19 mouse cellular contexts compared by ENCODE assay signal in the genomic region with DNA sequence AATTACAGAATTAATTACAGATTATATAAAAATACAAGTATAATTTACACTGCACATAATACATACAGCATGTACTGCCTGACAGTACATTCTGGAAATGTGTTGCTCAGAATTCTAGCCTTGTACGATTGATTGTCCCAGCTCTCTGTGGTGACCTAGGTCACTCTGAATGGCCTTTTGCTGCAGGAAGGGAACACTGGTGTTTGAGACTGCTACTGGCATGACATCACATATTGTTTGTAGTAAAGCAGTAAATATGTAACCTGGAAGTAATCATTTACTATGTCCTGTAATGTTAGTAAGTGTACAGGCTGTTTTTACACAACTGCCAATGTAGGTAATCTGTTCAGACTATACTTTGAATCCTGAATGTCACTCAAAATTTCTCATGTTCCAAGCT.
"Had no signal": no experiment of that assay in that cellular context is flagged by ENCODE, and none has a peak within 500 bp of the region (broad histone marks: within the 10 kb centered on the region; RNA-seq: fewer than 3 reads in every experiment).

No protein-coding gene starts in this region.

- DNase-seq: lung, adult 18-20 months; lung, embryonic 14.5 days; lung, postnatal 10 days; lung, postnatal 4 days; midbrain, embryonic 14.5 days; retina, postnatal 1 day; right cerebral cortex, adult 18-20 months; right cerebral cortex, postnatal 25 days; right cerebral cortex, postnatal 4 days; spleen, adult 18-20 months; thymus, adult 18-20 months; thymus, postnatal 25 days; thymus, postnatal 4 days had no signal

- H3K9me3 ChIP-seq: midbrain, embryonic 10.5 days; midbrain, embryonic 12.5 days; neural tube, embryonic 13.5 days; neural tube, embryonic 15.5 days had no signal

- H3K27me3 ChIP-seq: midbrain, embryonic 12.5 days; neural tube, embryonic 13.5 days; neural tube, embryonic 15.5 days had no signal

- H3K4me1 ChIP-seq: midbrain, embryonic 10.5 days; midbrain, embryonic 12.5 days; neural tube, embryonic 13.5 days; neural tube, embryonic 15.5 days had no signal

- H3K4me3 ChIP-seq: midbrain, embryonic 10.5 days; midbrain, embryonic 12.5 days; myocyte; neural tube, embryonic 13.5 days; neural tube, embryonic 15.5 days had no signal

- H3K27ac ChIP-seq: midbrain, embryonic 10.5 days; midbrain, embryonic 12.5 days; neural tube, embryonic 13.5 days; neural tube, embryonic 15.5 days had no signal

- ATAC-seq: midbrain, embryonic 16.5 days had no signal

- H3K9ac ChIP-seq: lung, embryonic 14.5 days; midbrain, embryonic 12.5 days; neural tube, embryonic 13.5 days; neural tube, embryonic 15.5 days had no signal

- H3K4me2 ChIP-seq: lung, embryonic 14.5 days; midbrain, embryonic 12.5 days; neural tube, embryonic 13.5 days; neural tube, embryonic 15.5 days had no signal

- H3K36me3 ChIP-seq: midbrain, embryonic 10.5 days; midbrain, embryonic 12.5 days; neural tube, embryonic 13.5 days; neural tube, embryonic 15.5 days had no signal
